Mouse (Mus musculus) lung, postnatal 0 days (tissue): ENCODE results near the gene Mpped2. TPM values are rescaled to one million over a fixed set of nuclear protein-coding genes. Genes with fewer than 3 reads are reported as not detected.

Source experiments
- ATAC-seq: fragments of 200-750 bp; cut with Nextera tagmentation; 2 replicates; pipeline ENCODE4 v1.8.0; 2017; ENCODE audit warnings: moderate library complexity
- DNase-seq: peaks from one replicate; pipeline ENCODE4 v3.0.0-alpha.2; 2016; ENCODE audit warnings: low spot score
- H3K27ac ChIP-seq: fragments of 300-500 bp; sonication (generic); 2 replicates; pipeline ENCODE4 v1.5.1; 2014; ENCODE audit warnings: antibody characterized with exemption, mild to moderate bottlenecking, low read length, mixed read lengths
- H3K27me3 ChIP-seq: fragments of 300-500 bp; sonication (generic); replicated peaks from 2 replicates; pipeline ENCODE4 v1.6.1; 2014; ENCODE audit warnings: low read length, mixed read lengths; ENCODE audit not compliant: insufficient read depth
- H3K36me3 ChIP-seq: fragments of 300-500 bp; sonication (generic); 2 replicates; pipeline ENCODE4 v1.6.1; 2014; ENCODE audit warnings: low read length, mixed read lengths; ENCODE audit not compliant: insufficient read depth
- H3K4me1 ChIP-seq: fragments of 300-500 bp; sonication (generic); 2 replicates; pipeline ENCODE4 v1.6.1; 2014; ENCODE audit warnings: antibody characterized with exemption, low read depth, low read length, mixed read lengths; ENCODE audit not compliant: insufficient read depth
- H3K4me2 ChIP-seq: fragments of 300-500 bp; sonication (generic); replicated peaks from 2 replicates; pipeline ENCODE4 v1.6.1; 2014; ENCODE audit warnings: low read depth, mild to moderate bottlenecking, low read length, moderate library complexity, mixed read lengths
- H3K4me3 ChIP-seq: fragments of 300-500 bp; sonication (generic); 2 replicates; pipeline ENCODE4 v1.5.1; 2014; ENCODE audit warnings: low read depth, low read length
- H3K9ac ChIP-seq: fragments of 300-500 bp; sonication (generic); replicated peaks from 2 replicates; pipeline ENCODE4 v1.6.1; 2014; ENCODE audit warnings: low read depth, mild to moderate bottlenecking
- H3K9me3 ChIP-seq: fragments of 300-500 bp; sonication (generic); 2 replicates; pipeline ENCODE4 v1.6.1; 2016; ENCODE audit warnings: low read length, mixed read lengths
- CTCF ChIP-seq: IDR thresholded peaks from 2 replicates; pipeline ENCODE4 v1.5.1; 2016; ENCODE audit warnings: antibody characterized with exemption, mild to moderate bottlenecking
- EP300 ChIP-seq: IDR thresholded peaks from 2 replicates; pipeline ENCODE4 v1.6.1; 2016; ENCODE audit warnings: antibody characterized with exemption, mild to moderate bottlenecking, control low read depth
- WGBS: fragments of 180-500 bp; shearing (Covaris S2); extraction: QIAGEN DNeasy Blood & Tissue Kit; methylation state at CpG from one replicate; pipeline ENCODE4 v1.1.7; 2014; 5-methylcytosine and 5-hydroxymethylcytosine counted together
- polyA plus RNA-seq: library from polyadenylated mRNA; unstranded; fragments of >200 nt; fragmentation: Nextera tagmentation; extraction: Ambion mirVana; gene quantifications from 2 replicates; pipeline ENCODE4 v1.2.1, GENCODE M21; 2015

Gene Mpped2
- polyA plus RNA-seq, 1 experiment from 2014 or later: 9.7 TPM

- 88% methylated on average over 4 of the region's 4 CpGs for WGBS
These were observed 29.0 kb downstream of the Mpped2 start for GRCm38 (mm10) chr2:106722020-106722419.

GRCm38 (mm10) chr2:106729951-106730564 lies 37.0 kb downstream of the Mpped2 start:
- DNase-seq (no peak), ATAC-seq (peak; percentile 33; the same call in 1 of the 2 replicates)
- Histone ChIP-seq H3K9me3 (no peaks in the 10 kb centered on the region), H3K4me1 (peaks cover 7% of the 10 kb centered on the region; the same call in 1 of the 2 replicates), H3K9ac (no peak overlapping the region), H3K27ac (no peak overlapping the region), H3K36me3 (no peaks in the 10 kb centered on the region), H3K4me3 (no peak overlapping the region), H3K27me3 (no peaks in the 10 kb centered on the region), H3K4me2 (no peak overlapping the region)
- TF ChIP-seq EP300 (no peak), CTCF (no peak)
- WGBS: 48% methylated on average over 6 of the region's 6 CpGs

More at GRCm38 (mm10) chr2:106722020-106722419, 29.0 kb downstream of the Mpped2 start:
- DNase-seq (no peak), ATAC-seq (no peak)
- H3K27me3 ChIP-seq: no peaks in the 10 kb centered on the region
- no peak for TF ChIP-seq CTCF
- TF ChIP-seq EP300: no peak
- H3K4me2 ChIP-seq: no peak overlapping the region
- H3K9me3 ChIP-seq: no peaks in the 10 kb centered on the region
- no peaks in the 10 kb centered on the region for H3K4me1 ChIP-seq
- no peak overlapping the region for H3K27ac ChIP-seq
- no peak overlapping the region for H3K4me3 ChIP-seq
- H3K9ac ChIP-seq: no peak overlapping the region
- no peaks in the 10 kb centered on the region for H3K36me3 ChIP-seq

GRCm38 (mm10) chr2:106730608-106731007 lies 37.5 kb downstream of the Mpped2 start:
- Histone ChIP-seq H3K36me3 (no peaks in the 10 kb centered on the region), H3K9ac (no peak overlapping the region), H3K27ac (no peak overlapping the region), H3K9me3 (no peaks in the 10 kb centered on the region), H3K4me3 (no peak overlapping the region), H3K27me3 (no peaks in the 10 kb centered on the region), H3K4me2 (no peak overlapping the region), H3K4me1 (peaks cover 7% of the 10 kb centered on the region; the same call in 1 of the 2 replicates)
- WGBS: 66% methylated on average over 8 of the region's 8 CpGs
- ATAC-seq: no peak
- TF ChIP-seq EP300 (no peak), CTCF (no peak)
- DNase-seq: no peak

- H3K4me3 ChIP-seq: no peak overlapping the region
- no peak for ATAC-seq
- no peaks in the 10 kb centered on the region for H3K9me3 ChIP-seq
- H3K27me3 ChIP-seq: no peaks in the 10 kb centered on the region
- TF ChIP-seq CTCF (no peak), EP300 (no peak)
- H3K4me2 ChIP-seq: no peak overlapping the region
- no peak overlapping the region for H3K9ac ChIP-seq
- no peak for DNase-seq
- no peaks in the 10 kb centered on the region for H3K36me3 ChIP-seq
- 81% methylated on average over 4 of the region's 4 CpGs for WGBS
- H3K4me1 ChIP-seq: peaks cover 7% of the 10 kb centered on the region; the same call in 1 of the 2 replicates
- H3K27ac ChIP-seq: no peak overlapping the region
These were observed 38.4 kb downstream of the Mpped2 start for GRCm38 (mm10) chr2:106731478-106731877.

- ATAC-seq (no peak), DNase-seq (no peak)
- Histone ChIP-seq H3K4me1 (peaks cover 7% of the 10 kb centered on the region; the same call in 1 of the 2 replicates), H3K27me3 (no peaks in the 10 kb centered on the region), H3K9me3 (no peaks in the 10 kb centered on the region), H3K27ac (no peak overlapping the region), H3K9ac (no peak overlapping the region), H3K4me3 (no peak overlapping the region), H3K36me3 (no peaks in the 10 kb centered on the region), H3K4me2 (no peak overlapping the region)
- no peak for TF ChIP-seq CTCF
- no peak for TF ChIP-seq EP300
- whole genome bisulfite sequencing: 43% methylated on average over 3 of the region's 3 CpGs
These were observed 39.1 kb downstream of the Mpped2 start for GRCm38 (mm10) chr2:106732171-106732570.

- Histone ChIP-seq H3K27ac (no peak overlapping the region), H3K9ac (no peak overlapping the region), H3K4me2 (no peak overlapping the region), H3K4me3 (no peak overlapping the region), H3K9me3 (no peaks in the 10 kb centered on the region), H3K4me1 (peaks cover 7% of the 10 kb centered on the region; the same call in 1 of the 2 replicates), H3K27me3 (no peaks in the 10 kb centered on the region), H3K36me3 (no peaks in the 10 kb centered on the region)
- ATAC-seq (no peak), DNase-seq (no peak)
- WGBS: 69% methylated on average over 5 of the region's 5 CpGs
- TF ChIP-seq EP300: no peak
- no peak for TF ChIP-seq CTCF
These were observed 40.3 kb downstream of the Mpped2 start for GRCm38 (mm10) chr2:106733396-106733795.
